Mouse (Mus musculus) thymus, postnatal 14 days (tissue): ENCODE results near the gene Arfgef3.
"Not testable (repeated sequence)": the region's sequence is repeated elsewhere in the genome, so short reads cannot be mapped to it uniquely, and the experiment has no call there.

ENCODE experiments used
- DNase-seq: peaks from one replicate; pipeline ENCODE4 v3.0.0; 2021

Arfgef3 gene

DNA sequence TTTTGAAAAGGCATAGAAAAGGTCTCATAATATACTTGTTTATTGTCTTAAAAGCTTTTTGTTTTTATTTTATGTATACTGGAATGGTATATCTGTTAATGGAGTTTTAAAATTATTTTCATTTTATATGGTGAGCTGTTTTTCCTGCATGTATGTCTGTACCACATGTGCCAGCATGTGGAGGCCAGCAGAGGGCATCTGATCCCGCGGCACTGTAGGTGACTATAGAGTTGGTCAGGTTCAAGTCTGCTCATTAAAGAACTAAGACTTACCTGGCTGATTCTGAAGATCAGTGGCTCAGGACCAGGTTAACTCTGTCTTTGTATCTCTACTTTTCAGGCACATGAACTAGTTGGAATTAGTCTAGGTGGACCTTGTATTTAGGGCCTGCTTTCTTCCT is 171.2 kb downstream of the Arfgef3 start:
- peak; percentile 53 for DNase-seq

DNA sequence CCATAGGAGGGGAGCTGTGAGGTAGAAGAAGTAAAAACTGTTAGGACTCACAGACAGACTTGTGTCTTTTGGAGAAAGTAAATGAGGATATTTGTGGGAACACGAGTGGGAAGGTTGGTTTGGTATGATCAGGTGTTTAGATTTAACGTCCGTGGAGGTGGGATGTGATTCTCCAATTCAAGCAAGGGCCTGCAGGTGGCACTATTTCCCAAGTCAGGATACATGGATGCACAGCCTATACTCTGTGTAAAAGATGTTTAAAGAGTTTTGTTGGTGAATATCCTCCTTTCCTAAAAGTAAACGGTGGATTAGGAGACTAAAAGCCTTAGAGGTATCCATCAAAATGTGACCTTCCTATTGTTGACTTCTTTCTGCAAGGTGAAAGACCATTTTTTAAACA is 180.8 kb downstream of the Arfgef3 start:
- peak; percentile 71 for DNase-seq

DNA sequence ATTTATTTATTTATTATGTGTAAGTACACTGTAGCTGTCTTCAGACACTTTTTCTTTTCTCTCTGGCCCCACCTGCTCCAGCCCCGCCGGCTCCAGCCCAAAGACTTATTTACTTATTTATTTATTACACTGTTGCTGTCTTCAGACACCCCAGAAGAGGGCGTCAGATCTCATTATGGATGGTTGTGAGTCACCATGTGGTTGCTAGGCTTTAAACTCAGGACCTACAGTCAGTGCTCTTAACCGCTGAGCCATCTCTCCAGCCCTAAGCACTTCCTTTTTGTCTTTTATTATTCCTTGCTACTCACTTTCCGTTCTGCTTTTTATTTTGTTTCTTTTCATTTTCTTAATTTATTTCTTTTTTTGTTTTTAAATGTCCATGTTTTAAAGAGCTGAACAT is 182.3 kb downstream of the Arfgef3 start:
- no peak for DNase-seq

DNA sequence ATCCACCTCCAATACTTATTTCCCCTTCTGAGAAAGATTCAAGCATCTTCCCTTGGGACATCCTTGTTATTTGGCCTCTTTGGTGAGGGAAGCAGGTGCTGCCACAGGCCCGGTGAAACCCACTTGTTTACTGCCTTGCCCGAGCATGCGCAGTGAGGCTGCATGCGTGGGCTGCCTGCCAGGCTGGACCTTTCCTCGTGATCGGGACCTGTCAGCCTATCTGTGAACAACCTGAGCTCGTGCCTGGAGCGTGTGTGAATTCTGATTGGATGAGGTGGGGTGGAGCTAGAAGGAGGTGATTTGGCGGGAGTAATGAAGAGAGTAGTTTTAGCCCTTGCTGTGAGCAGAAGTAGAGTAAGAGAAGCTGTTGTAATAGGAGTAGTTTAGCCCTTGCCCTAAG is 184.7 kb downstream of the Arfgef3 start:
- DNase-seq = not testable (repeated sequence)

DNA sequence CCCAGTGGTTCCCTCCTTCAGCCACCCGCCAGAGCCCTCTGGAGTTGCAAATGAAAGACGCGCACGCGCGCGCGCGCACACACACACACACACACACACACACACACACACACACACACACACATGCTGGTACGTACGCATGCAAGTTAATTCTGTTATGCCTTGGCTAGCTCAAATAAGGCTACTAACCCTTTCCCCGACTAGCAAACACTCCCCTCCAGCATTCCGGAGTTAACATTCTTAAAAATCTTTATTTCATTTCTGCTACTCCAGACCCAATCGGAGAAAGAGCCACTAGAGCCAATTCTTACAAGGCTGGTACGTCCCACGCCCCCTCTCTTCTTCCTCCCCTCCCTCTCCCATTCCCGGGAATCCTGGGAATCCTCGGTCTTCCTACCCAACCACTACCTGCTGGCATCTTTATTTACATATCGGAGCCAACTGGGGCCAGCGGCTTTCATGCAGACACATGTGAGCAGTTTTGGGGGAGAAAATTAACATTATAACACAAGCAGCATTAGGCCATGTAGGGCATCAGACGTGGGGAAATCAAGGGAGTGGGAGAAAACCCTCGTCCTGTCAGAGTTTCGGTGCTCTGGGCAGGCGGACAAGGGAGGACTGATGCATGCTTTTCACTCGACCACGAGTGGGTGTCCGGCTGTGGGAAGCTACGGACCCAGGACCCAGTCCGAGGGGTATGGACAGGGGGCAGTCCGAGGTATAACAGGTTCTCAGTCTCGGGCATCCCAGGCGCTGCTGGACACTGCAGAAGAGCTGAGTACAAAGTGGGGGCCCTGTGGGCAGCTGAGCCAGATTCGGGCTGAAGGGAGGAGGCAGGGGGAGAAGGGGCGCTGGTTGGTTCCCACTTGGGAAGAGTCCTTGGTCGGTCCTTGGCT is 194.2 kb downstream of the Arfgef3 start:
- DNase-seq = no peak

DNA sequence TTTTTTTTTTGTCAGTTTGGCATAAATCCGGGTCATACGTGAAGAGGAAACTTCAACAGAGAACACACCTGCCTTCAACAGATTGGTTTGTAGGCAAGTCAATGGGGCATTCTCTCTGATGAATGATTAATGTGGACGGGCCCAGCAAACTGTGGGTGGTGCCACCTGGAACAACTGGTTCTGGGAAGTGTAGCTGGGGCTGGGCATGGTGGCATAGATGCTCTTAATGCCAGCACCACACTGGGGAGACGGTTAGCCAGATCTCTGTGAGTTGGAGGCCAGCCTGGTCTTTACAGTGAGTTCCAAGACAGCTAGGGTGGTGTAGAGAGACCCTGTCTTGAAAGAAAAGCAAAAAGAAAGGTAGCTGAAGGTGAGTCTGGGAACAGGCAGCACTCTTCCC is 196.4 kb downstream of the Arfgef3 start:
- DNase-seq = no peak

DNA sequence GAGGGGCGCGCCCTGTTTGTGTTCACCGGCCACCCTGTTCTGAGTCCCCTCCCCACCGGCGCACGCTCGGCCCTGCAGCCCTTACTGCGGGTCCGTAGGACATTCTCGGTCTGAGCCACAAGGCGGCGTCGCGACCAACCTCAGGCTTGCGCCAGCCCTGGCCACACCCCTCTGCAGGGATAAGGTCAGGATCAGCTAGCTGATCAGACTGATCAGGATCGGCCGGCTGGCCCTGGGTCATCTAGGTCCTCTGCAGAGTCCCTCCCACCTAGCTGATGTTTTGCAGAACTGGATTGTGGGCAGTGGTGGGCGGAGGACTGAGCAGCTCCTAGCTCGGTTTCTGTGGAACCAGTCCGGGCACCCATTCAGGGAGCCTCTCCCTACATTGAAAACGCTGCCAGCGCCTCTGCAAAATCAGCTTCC is 197.9 kb downstream of the Arfgef3 start, which contains the start of gene Hebp2:
TSS of gene Hebp2 (minus strand) at position 264 of the 423 bp plus-strand sequence.
- DNase-seq = peak; percentile 55

DNA sequence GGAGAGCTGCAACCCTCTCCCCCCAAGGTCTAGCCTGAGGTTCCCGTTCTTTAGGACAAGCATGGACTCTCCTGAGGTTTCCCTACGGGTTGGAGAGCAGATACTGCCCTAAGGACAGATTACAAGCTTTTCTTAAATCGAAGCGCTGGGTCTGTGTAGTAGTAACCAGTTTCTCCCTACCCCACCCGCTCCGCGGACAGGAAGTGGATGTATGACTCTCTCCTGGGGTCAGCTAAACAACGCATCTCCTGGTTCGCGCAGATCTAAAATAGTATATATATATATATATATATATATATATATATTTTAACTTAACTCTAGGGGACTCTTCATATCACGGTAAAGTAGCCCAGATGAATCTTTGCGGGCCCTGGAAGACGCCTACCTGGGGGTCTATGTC is 198.4 kb downstream of the Arfgef3 start:
- no peak for DNase-seq

DNA sequence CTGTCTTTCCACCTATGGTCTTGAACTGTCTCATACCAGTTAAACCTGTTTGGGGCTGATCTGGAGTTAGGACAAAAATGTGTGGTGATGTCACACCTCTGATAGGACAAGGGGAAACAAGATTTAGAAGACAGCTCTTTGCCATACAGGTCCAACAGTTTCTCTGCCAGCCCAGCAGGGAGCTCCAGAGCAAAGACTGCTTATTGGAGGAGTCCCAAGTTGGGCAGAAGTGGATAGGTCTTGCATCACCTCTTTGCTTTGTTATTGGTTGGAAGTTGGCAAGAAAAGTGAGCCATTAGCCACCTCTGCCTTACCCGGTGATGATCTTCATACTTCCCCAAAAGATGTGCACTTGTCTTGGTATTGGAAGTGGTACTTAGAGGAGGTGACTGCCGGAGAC is 206.9 kb downstream of the Arfgef3 start:
- DNase-seq = no peak

DNA sequence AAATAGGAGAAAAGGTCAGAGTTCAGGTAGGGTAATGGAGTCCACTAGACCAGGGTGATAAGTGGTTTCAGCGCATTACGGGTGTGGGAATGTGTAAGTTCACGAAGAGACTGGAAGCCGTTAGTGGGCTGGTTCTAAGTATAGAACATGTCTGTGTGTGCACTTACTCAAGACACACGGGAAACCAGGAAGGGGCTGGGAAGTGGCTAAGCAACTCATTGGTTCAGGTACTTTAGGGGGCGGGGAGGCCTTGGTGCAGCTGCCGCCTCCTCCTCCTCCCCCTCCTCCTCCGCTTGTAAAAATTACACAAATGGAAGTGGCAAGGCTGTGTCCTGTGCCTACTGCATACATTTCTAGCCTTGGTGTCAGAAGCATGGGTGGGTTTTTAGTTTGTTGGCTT is 211.5 kb downstream of the Arfgef3 start:
- peak; percentile 49 for DNase-seq
